8 mouse cellular contexts compared by ENCODE assay signal in genomic region chr1:121328193-121328555, GRCm38 (mm10). TPM values are rescaled to one million over a fixed set of nuclear protein-coding genes. Genes with fewer than 3 reads are reported as not detected.
A peak's percentile ranks its signal among the peaks of the same experiment; 100 is the strongest.
DNase-seq lines count a peak whose midpoint lies in the region; ATAC-seq lines count a peak whose summit lies in the region.

No protein-coding gene starts in this region.

- intact Hi-C loops in gastrocnemius, postnatal 36 days (cut with DNase I) = no loop called here

- H3K9me3 ChIP-seq in embryonic facial prominence, embryonic 15.5 days (replicated peaks) = no peaks in the 10 kb centered on the region
- H3K9me3 ChIP-seq in limb, embryonic 10.5 days (replicated peaks) = no peaks in the 10 kb centered on the region
- no peaks in the 10 kb centered on the region for H3K9me3 ChIP-seq in neural tube, embryonic 12.5 days

- peak; percentile 9 for DNase-seq in retina, adult 2 months (ENCODE audit: low read depth, low spot score)
- DNase-seq in retina, embryonic 14.5 days (ENCODE audit: low spot score) = no peak
- DNase-seq in limb, embryonic 10.5 days (ENCODE audit: low spot score) = no peak
- no peak for DNase-seq in gastrocnemius, postnatal 36 days
- DNase-seq in spleen, adult 12 weeks (ENCODE audit: low spot score) = no peak
- no peak for DNase-seq in embryo, embryonic 9.5 days (ENCODE audit: extremely low spot score)

- peak overlapping the region; percentile 45 for H3K9ac ChIP-seq in embryonic facial prominence, embryonic 15.5 days
- peak overlapping the region; percentile 57 for H3K9ac ChIP-seq in neural tube, embryonic 12.5 days

- peaks cover 7% of the 10 kb centered on the region; the same call in 1 of the 2 replicates for H3K4me1 ChIP-seq in embryonic facial prominence, embryonic 15.5 days
- H3K4me1 ChIP-seq in limb, embryonic 10.5 days = peaks cover 14% of the 10 kb centered on the region
- peaks cover 15% of the 10 kb centered on the region for H3K4me1 ChIP-seq in neural tube, embryonic 12.5 days

- H3K4me2 ChIP-seq in embryonic facial prominence, embryonic 15.5 days (replicated peaks) = peak overlapping the region; percentile 80
- peak overlapping the region; percentile 77 for H3K4me2 ChIP-seq in neural tube, embryonic 12.5 days (replicated peaks)

- WGBS in embryonic facial prominence, embryonic 15.5 days = 3% methylated on average over 7 of the region's 7 CpGs
- WGBS in limb, embryonic 10.5 days = 6% methylated on average over 7 of the region's 7 CpGs
- WGBS in neural tube, embryonic 12.5 days = 7% methylated on average over 7 of the region's 7 CpGs

- ATAC-seq in embryonic facial prominence, embryonic 15.5 days (ENCODE audit: insufficient number of reproducible peaks, low FRiP score, low TSS enrichment, low read depth) = 0 out of 2 replicates have a peak, but pooled peaks have one; percentile 16
- ATAC-seq in neural tube, embryonic 12.5 days (ENCODE audit: low FRiP score, low read depth) = peak; percentile 74

- no peaks in the 10 kb centered on the region for H3K27me3 ChIP-seq in embryonic facial prominence, embryonic 15.5 days
- H3K27me3 ChIP-seq in limb, embryonic 10.5 days (ENCODE audit: low read depth, poor library complexity, severe bottlenecking) = no peaks in the 10 kb centered on the region
- no peaks in the 10 kb centered on the region for H3K27me3 ChIP-seq in neural tube, embryonic 12.5 days (replicated peaks)

- no peaks in the 10 kb centered on the region for H3K36me3 ChIP-seq in embryonic facial prominence, embryonic 15.5 days
- H3K36me3 ChIP-seq in limb, embryonic 10.5 days = no peaks in the 10 kb centered on the region
- no peaks in the 10 kb centered on the region for H3K36me3 ChIP-seq in neural tube, embryonic 12.5 days

- H3K4me3 ChIP-seq in embryonic facial prominence, embryonic 15.5 days (replicated peaks) = peak overlapping the region; percentile 60
- H3K4me3 ChIP-seq in limb, embryonic 10.5 days = peak overlapping the region; percentile 78
- H3K4me3 ChIP-seq in neural tube, embryonic 12.5 days = peak overlapping the region; percentile 54

- peak overlapping the region; percentile 94 for H3K27ac ChIP-seq in embryonic facial prominence, embryonic 15.5 days (replicated peaks)
- H3K27ac ChIP-seq in limb, embryonic 10.5 days = peak overlapping the region; percentile 95
- H3K27ac ChIP-seq in neural tube, embryonic 12.5 days = peak overlapping the region; percentile 86

RNA-seq across cellular contexts. Expression of gene Insig2, which starts 4.2 kb away (rescaled TPM):
- polyA plus RNA-seq in embryonic facial prominence, embryonic 15.5 days (2015; fragmentation: Nextera tagmentation; extraction: Ambion mirVana) = 44.9 and 47.4 TPM in 2 replicates
- 18.1 and 18.5 TPM in 2 replicates for polyA plus RNA-seq in limb, embryonic 10.5 days (2016; fragmentation: Nextera tagmentation; extraction: Ambion mirVana)
- 25.8 and 33.8 TPM in 2 replicates for polyA plus RNA-seq in neural tube, embryonic 12.5 days (2016; fragmentation: Nextera tagmentation; extraction: Ambion mirVana)
- total RNA-seq in gastrocnemius, postnatal 36 days (2021) = 10 to 100 TPM; 58.0 to 59.8 TPM
